Mouse (Mus musculus) hindbrain, embryonic 14.5 days (tissue): ENCODE data around the gene Frmd7. TPM values are rescaled to one million over a fixed set of nuclear protein-coding genes. Genes with fewer than 3 reads are reported as not detected.
A peak's percentile ranks its signal among the peaks of the same experiment; 100 is the strongest.

Experiments used
- ATAC-seq: fragments of 200-750 bp; cut with Nextera tagmentation; 2 replicates; pipeline ENCODE4 v1.8.0; 2017; ENCODE audit warnings: moderate number of reproducible peaks, mild to moderate bottlenecking, moderate TSS enrichment, moderate library complexity; ENCODE audit not compliant: low FRiP score
- DNase-seq: peaks from one replicate; pipeline ENCODE4 v3.0.0-alpha.2; 2015; ENCODE audit warnings: low spot score
- H3K27ac ChIP-seq: fragments of 300-500 bp; sonication (generic); 2 replicates; pipeline ENCODE4 v1.5.1; 2014; ENCODE audit warnings: mild to moderate bottlenecking, moderate library complexity
- H3K27me3 ChIP-seq: fragments of 300-500 bp; sonication (generic); 2 replicates; pipeline ENCODE4 v1.6.1; 2014; ENCODE audit warnings: mild to moderate bottlenecking, low read length, mixed read lengths; ENCODE audit not compliant: control insufficient read depth, insufficient read depth
- H3K36me3 ChIP-seq: fragments of 300-500 bp; sonication (generic); replicated peaks from 2 replicates; pipeline ENCODE4 v1.6.1; 2014; ENCODE audit not compliant: control insufficient read depth, insufficient read depth
- H3K4me1 ChIP-seq: fragments of 300-500 bp; sonication (generic); replicated peaks from 2 replicates; pipeline ENCODE4 v1.6.1; 2014; ENCODE audit warnings: antibody characterized with exemption, low read length, mixed read lengths; ENCODE audit not compliant: control insufficient read depth, insufficient read depth
- H3K4me2 ChIP-seq: fragments of 300-500 bp; sonication (generic); replicated peaks from 2 replicates; pipeline ENCODE4 v1.6.1; 2014; ENCODE audit warnings: mild to moderate bottlenecking, moderate library complexity
- H3K4me3 ChIP-seq: fragments of 300-500 bp; sonication (generic); replicated peaks from 2 replicates; pipeline ENCODE4 v1.5.1; 2014; ENCODE audit warnings: mild to moderate bottlenecking, low read length
- H3K9ac ChIP-seq: fragments of 300-500 bp; sonication (generic); 2 replicates; pipeline ENCODE4 v1.6.1; 2014
- H3K9me3 ChIP-seq: fragments of 300-500 bp; sonication (generic); 2 replicates; pipeline ENCODE4 v1.6.1; 2016; ENCODE audit warnings: low read length; ENCODE audit not compliant: control insufficient read depth
- WGBS: fragments of 180-500 bp; shearing (Covaris S2); extraction: QIAGEN DNeasy Blood & Tissue Kit; methylation state at CpG from one replicate; pipeline ENCODE4 v1.1.7; 2014; 5-methylcytosine and 5-hydroxymethylcytosine counted together
- polyA plus RNA-seq: library from polyadenylated mRNA; unstranded; fragments of >200 nt; fragmentation: Nextera tagmentation; extraction: Ambion mirVana; gene quantifications from 2 replicates; pipeline ENCODE4 v1.2.1, GENCODE M21; 2014

The Frmd7 gene
- polyA plus RNA-seq, 1 experiment from 2014 or later, result 0.09 TPM

DNA sequence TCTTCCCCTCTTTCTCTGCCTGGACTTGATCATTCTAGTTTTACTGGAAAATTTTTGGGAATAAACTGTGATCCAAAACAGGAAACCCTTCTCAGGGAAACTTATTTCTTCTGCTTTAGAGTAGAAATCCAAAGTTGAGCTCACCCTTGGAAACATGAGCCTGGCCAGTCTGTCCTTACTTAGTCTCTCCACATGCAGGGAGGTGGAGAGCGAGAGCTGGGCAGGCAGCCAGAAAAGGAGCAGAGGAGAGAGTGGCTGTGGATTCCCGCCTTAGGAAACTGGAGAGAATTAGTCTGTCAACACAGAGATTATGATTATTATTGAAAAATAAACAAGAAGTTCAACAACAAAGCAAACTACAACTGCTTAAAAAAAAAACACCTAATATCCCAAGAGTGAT is 6.1 kb upstream of the Frmd7 start:
- H3K4me3 ChIP-seq, result no peak overlapping the region
- DNase-seq (no peak), ATAC-seq (no peak)
- H3K9me3 ChIP-seq, result no peaks in the 10 kb centered on the region
- H3K27ac ChIP-seq, result no peak overlapping the region
- WGBS, result 62% methylated on average over 2 of the region's 2 CpGs
- no peaks in the 10 kb centered on the region for H3K27me3 ChIP-seq
- H3K9ac ChIP-seq, result no peak overlapping the region
- no peaks in the 10 kb centered on the region for H3K4me1 ChIP-seq
- no peak overlapping the region for H3K4me2 ChIP-seq
- no peaks in the 10 kb centered on the region for H3K36me3 ChIP-seq

- Histone ChIP-seq H3K27me3 (no peaks in the 10 kb centered on the region), H3K9ac (no peak overlapping the region), H3K27ac (no peak overlapping the region), H3K9me3 (no peaks in the 10 kb centered on the region), H3K4me1 (no peaks in the 10 kb centered on the region), H3K4me3 (no peak overlapping the region), H3K4me2 (no peak overlapping the region), H3K36me3 (no peaks in the 10 kb centered on the region)
- DNase-seq (no peak), ATAC-seq (no peak)
- 83% methylated on average over 4 of the region's 4 CpGs for WGBS
These were observed 5.6 kb upstream of the Frmd7 start for GRCm38 (mm10) chrX:50948116-50948515.

DNA sequence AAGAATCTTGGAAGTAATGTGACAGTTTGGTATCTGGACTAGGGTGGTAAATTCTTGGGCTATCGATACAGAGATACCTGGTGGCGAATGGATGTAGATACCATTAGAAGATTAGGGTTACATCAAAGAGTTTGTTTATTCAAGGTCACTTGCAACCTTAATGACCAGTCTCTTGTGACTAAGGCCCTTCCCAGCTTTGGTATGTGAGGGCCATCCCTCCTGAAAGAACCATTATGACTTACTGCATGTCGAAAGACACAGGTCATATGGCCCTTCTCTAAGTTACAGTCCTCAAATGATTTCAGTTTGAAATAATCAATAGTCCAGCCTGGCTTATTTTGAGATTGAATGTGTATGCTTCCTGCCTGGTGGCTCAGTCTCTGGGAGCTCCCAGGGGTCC is 5.4 kb downstream of the Frmd7 start:
- WGBS, result 88% methylated on average over 3 of the region's 3 CpGs

DNA sequence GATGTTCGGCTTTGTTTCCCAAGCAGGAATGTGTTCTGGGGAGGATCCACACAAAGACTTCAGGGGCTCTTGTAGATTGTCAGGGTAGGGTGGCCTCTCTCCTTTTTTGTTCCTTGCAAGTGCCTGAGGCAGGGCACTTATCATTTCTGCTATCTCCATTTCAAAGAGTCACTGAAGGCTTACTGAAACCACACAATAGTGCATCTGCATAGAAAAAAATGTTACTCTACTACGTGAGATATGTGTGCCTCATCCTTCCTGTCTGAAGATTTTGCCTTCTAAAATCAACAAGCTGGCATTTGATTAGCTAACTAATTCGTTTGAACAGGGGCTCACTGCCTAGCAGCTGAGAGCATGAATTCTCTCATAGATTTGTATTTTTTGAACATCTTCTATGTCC is 12.2 kb downstream of the Frmd7 start:
- no peak overlapping the region for H3K9ac ChIP-seq
- H3K36me3 ChIP-seq, result no peaks in the 10 kb centered on the region
- H3K4me3 ChIP-seq, result no peak overlapping the region

More for the DNA sequence above, 5.4 kb downstream of the Frmd7 start:
- ATAC-seq (no peak), DNase-seq (no peak)
- Histone ChIP-seq H3K4me2 (no peak overlapping the region), H3K9ac (no peak overlapping the region), H3K4me3 (no peak overlapping the region), H3K9me3 (no peaks in the 10 kb centered on the region), H3K4me1 (no peaks in the 10 kb centered on the region), H3K27ac (no peak overlapping the region), H3K36me3 (no peaks in the 10 kb centered on the region), H3K27me3 (no peaks in the 10 kb centered on the region)

GRCm38 (mm10) chrX:50926893-50927545 is 15.5 kb downstream of the Frmd7 start:
- WGBS, result 77% methylated on average over 10 of the region's 10 CpGs
- no peak overlapping the region for H3K4me2 ChIP-seq
- ATAC-seq, result no peak

More for the DNA sequence above, 12.2 kb downstream of the Frmd7 start:
- Histone ChIP-seq H3K27me3 (no peaks in the 10 kb centered on the region), H3K4me2 (no peak overlapping the region), H3K9me3 (no peaks in the 10 kb centered on the region), H3K27ac (no peak overlapping the region), H3K4me1 (no peaks in the 10 kb centered on the region)
- DNase-seq, result no peak
- ATAC-seq, result no peak
- WGBS, result 45% methylated on average over 3 of the region's 3 CpGs

GRCm38 (mm10) chrX:50924629-50925364 is 17.7 kb downstream of the Frmd7 start:
- no peak overlapping the region for H3K9ac ChIP-seq
- H3K27me3 ChIP-seq, result no peaks in the 10 kb centered on the region
- H3K4me2 ChIP-seq, result peak overlapping the region; percentile 8; the same call in 1 of the 2 replicates
- H3K36me3 ChIP-seq, result no peaks in the 10 kb centered on the region
- no peak overlapping the region for H3K27ac ChIP-seq
- ATAC-seq (no peak), DNase-seq (peak; percentile 34)
- 43% methylated on average over 16 of the region's 18 CpGs for WGBS
- no peaks in the 10 kb centered on the region for H3K9me3 ChIP-seq
- H3K4me1 ChIP-seq, result no peaks in the 10 kb centered on the region
- H3K4me3 ChIP-seq, result no peak overlapping the region

More at GRCm38 (mm10) chrX:50926893-50927545, 15.5 kb downstream of the Frmd7 start:
- no peaks in the 10 kb centered on the region for H3K4me1 ChIP-seq
- DNase-seq, result no peak
- no peak overlapping the region for H3K27ac ChIP-seq
- no peaks in the 10 kb centered on the region for H3K36me3 ChIP-seq
- H3K4me3 ChIP-seq, result no peak overlapping the region
- H3K27me3 ChIP-seq, result no peaks in the 10 kb centered on the region
- no peak overlapping the region for H3K9ac ChIP-seq
- no peaks in the 10 kb centered on the region for H3K9me3 ChIP-seq

DNA sequence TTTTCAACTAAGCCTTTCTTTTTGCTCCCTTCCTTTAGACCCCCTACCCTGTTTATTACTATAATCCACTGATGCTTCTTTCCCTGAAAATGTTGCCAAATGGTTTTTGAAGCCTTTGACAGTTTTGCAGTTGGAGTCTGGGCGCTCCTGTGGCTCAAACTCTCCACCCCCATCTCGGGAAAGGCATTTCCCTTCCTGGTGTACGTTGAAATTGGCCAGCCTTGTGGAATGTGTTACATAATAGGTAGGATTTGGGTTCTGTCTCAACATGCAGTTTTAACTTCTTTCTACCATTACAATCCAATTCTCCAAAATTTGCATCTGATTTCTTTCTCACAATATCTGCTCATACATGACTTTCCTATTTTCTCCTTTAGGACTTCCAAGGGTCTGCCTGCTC is 23.8 kb downstream of the Frmd7 start:
- H3K27ac ChIP-seq, result no peak overlapping the region
- H3K27me3 ChIP-seq, result no peaks in the 10 kb centered on the region
- no peak for ATAC-seq
- no peaks in the 10 kb centered on the region for H3K36me3 ChIP-seq
- H3K4me2 ChIP-seq, result no peak overlapping the region
- no peak overlapping the region for H3K9ac ChIP-seq
- no peak overlapping the region for H3K4me3 ChIP-seq
- H3K4me1 ChIP-seq, result no peaks in the 10 kb centered on the region
- DNase-seq, result no peak
- no peaks in the 10 kb centered on the region for H3K9me3 ChIP-seq
- WGBS, result 63% methylated on average over 3 of the region's 3 CpGs

DNA sequence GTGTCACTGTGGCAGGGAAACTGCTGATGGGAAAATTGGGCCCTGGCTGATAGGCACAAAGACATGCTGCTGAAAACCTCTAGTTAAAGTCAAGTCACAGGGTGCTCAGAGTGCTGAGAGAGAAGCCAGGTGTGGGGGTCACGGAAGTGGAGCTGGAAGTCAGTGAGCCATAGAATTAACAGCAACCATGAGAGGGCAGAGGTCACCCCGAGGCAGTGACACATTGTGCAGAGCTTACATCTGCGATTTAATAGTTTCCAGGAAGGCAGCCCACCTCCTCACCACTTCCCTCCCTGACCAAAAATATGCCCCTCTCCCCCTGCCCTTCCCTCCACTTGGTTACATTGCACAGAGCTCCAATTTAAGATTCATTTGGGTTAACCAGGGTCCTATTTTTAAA is 25.1 kb downstream of the Frmd7 start:
- 69% methylated on average over 3 of the region's 3 CpGs for WGBS
- Histone ChIP-seq H3K36me3 (no peaks in the 10 kb centered on the region), H3K4me2 (no peak overlapping the region), H3K4me3 (no peak overlapping the region), H3K27ac (no peak overlapping the region), H3K9ac (no peak overlapping the region), H3K9me3 (no peaks in the 10 kb centered on the region), H3K27me3 (no peaks in the 10 kb centered on the region), H3K4me1 (no peaks in the 10 kb centered on the region)
- ATAC-seq, result no peak
- DNase-seq, result no peak

DNA sequence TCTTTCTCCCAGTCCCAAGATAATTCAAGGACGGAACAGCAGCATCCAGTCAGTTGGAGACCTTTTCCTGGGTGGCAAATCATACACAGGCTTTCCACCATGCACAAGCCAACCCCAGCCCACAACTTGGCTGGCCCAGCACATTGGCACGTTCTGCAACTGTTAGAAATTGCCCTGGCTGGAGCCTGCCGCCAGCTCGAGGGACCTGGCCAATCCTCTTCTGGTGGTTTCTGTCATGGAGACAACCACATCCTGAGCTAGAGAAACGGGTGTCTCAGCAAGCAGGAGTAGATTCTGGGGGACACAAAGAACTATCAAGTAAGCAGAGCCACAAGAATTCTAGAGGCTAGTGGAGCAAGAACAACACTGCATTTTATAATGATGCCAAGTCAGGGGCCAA is 32.6 kb downstream of the Frmd7 start:
- H3K4me3 ChIP-seq, result no peak overlapping the region
- no peak overlapping the region for H3K4me2 ChIP-seq
- no peaks in the 10 kb centered on the region for H3K36me3 ChIP-seq
- no peak overlapping the region for H3K9ac ChIP-seq
- WGBS, result 82% methylated on average over 5 of the region's 5 CpGs
- no peaks in the 10 kb centered on the region for H3K4me1 ChIP-seq
- no peak overlapping the region for H3K27ac ChIP-seq
- no peak for ATAC-seq
- DNase-seq, result no peak
- H3K9me3 ChIP-seq, result no peaks in the 10 kb centered on the region
- no peaks in the 10 kb centered on the region for H3K27me3 ChIP-seq
